Mouse (Mus musculus): ENCODE results near the gene Wfdc8.
"Not testable (repeated sequence)": the region's sequence is repeated elsewhere in the genome, so short reads cannot be mapped to it uniquely, and the experiment has no call there.

Wfdc8 gene

DNA sequence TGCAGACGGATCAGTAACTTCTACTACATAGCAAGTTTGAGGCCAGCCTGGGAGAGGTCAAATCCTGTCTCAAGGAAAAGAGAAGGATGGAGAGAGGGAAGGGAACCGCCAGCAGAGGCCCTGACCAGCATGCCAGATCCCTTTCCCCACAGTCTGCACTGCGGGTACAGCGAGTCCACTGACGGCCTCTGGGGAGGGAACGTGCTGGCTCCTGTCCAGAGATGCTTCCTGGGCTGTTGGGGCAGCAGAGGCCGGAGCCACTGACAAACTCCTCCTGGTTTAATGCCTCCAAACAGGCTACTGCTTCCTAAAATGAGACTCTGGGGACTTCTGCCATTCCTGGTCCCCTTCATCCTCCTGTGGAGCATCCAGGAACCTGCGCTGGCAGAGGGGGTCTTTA is at the start of gene Wfdc8, which contains the start of gene Wfdc6b:
Gene Wfdc8 (minus strand): TSS at position 156 of the 400 bp plus-strand sequence.
Gene Wfdc6b (plus strand): TSS at position 52 of the 400 bp plus-strand sequence.
- DNase-seq (ENCODE audit: low read depth): not testable (repeated sequence)

GRCm38 (mm10) chr2:164656483-164656882 is 43.1 kb upstream of the Wfdc8 start, which contains the start of gene Wfdc9:
Wfdc9 (minus strand) TSS chr2:164656583.
- DNase-seq (ENCODE audit: low read depth): no peak

- peak; percentile 53 for DNase-seq (ENCODE audit: low read depth)
Measured at GRCm38 (mm10) chr2:164655858-164656257, 42.4 kb upstream of the Wfdc8 start, which contains the start of gene Wfdc10. Wfdc10 (plus strand) TSS chr2:164656046.

DNA sequence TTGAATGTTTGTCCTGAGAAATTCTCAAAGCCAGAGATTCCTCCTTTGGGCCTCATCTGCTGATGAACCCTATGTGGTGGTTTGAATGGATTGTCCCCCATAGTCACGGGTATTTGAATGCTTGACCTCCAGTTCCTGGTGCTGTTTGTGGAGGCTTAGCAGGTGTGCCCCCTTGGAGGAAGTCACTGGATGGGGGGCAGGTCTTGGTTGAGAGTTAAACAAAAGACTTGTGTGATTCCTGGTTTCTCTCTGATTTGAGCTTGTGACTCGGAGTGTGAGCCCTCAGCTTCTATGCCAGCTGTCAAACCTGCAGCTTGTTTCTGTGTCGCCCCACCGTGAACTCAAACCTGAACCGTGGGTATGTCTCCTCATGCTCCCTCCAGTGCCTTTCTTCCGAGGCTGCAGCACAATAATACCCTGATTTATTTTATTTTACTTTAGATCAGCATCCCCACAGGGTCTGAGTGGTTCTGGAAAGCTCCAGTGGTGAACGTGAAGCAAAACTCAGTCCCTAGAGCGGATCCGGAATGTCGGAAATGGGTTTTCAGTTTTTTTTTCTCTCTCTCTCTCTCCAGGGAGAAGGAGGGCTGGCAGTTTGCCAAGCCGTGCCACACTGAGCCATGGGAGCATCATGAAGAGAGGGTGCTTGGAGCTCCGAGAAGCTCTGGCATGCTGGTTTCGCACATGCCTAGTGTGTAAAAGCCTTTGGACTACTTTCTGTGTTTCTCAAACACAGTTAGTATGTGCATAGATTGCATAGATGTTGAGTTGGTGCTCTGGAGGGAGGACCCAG is 28.7 kb upstream of the Wfdc8 start:
- DNase-seq (ENCODE audit: low read depth): no peak

- DNase-seq (ENCODE audit: low read depth): peak; percentile 18
Measured at GRCm38 (mm10) chr2:164641129-164641528, 27.7 kb upstream of the Wfdc8 start.

GRCm38 (mm10) chr2:164638696-164639095 is 25.3 kb upstream of the Wfdc8 start, which contains the start of gene Wfdc16:
Wfdc16 (minus strand) TSS chr2:164638796.
- no peak for DNase-seq (ENCODE audit: low read depth)

DNA sequence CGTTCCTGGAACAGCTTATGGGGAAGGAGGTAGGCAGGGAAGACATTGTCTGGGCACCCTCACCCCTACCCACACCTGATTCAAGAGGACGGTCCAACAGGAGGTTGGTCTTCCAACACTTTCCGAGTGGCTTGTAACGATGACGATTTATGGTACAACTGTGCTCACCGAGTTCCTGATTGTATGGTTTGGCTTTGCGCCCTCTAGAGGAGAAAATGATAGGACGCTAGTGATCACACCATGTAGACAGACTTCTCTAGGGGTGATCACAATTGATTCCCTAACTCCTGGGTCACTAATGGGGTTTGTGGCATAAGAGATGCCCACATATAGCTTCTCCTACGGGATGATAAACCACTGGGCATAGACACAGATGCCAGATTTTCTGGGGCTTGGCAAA is 21.8 kb upstream of the Wfdc8 start:
- no peak for DNase-seq (ENCODE audit: low read depth)

GRCm38 (mm10) chr2:164621775-164622174 is 8.3 kb upstream of the Wfdc8 start:
- DNase-seq (ENCODE audit: low read depth): no peak

- no peak for DNase-seq (ENCODE audit: low read depth)
Measured at GRCm38 (mm10) chr2:164619050-164619449, 5.6 kb upstream of the Wfdc8 start.

GRCm38 (mm10) chr2:164615386-164615785 is 2.0 kb upstream of the Wfdc8 start:
- DNase-seq (ENCODE audit: low read depth): no peak

GRCm38 (mm10) chr2:164608781-164609180 is 4.6 kb downstream of the Wfdc8 start:
- no peak for DNase-seq (ENCODE audit: low read depth)

DNA sequence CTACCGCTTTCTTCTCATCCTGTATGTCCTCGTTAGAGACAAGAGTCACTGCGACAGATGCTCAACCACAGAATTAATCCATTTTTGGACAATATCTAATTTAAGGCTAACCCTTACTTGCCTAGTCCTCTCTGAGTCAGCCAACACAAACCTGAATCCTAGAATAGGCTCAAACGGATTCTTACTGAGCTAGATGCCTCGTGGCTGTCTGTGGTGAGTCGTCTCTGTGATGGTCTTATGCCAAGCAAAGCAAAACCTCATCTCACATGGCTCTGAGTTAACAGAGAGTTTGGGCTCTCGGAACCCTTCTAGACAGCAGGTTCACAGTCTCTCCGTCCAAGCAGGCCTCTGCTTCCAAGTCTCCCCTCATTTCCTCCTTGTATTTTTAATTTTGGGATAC is 9.0 kb downstream of the Wfdc8 start:
- DNase-seq (ENCODE audit: low read depth): no peak

DNA sequence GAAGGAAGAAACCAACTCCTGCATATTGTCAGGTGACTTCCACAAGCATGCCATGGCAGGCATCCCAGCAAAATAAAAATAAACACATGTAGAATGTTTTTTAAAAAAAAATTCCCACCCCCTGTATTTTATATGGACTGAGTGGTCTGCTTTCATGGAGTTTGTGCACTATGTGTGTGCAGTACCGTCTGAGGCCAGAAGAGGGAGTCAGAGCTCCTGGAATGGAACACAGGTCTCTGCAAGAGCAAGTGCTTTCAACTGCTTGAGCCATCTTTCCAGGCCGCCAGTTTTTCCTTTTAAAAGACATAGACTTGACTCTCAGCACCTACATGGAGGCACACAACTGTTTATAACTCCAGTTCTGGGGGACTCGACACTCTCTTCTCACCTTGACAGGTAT is 9.9 kb downstream of the Wfdc8 start:
- no peak for DNase-seq (ENCODE audit: low read depth)

DNA sequence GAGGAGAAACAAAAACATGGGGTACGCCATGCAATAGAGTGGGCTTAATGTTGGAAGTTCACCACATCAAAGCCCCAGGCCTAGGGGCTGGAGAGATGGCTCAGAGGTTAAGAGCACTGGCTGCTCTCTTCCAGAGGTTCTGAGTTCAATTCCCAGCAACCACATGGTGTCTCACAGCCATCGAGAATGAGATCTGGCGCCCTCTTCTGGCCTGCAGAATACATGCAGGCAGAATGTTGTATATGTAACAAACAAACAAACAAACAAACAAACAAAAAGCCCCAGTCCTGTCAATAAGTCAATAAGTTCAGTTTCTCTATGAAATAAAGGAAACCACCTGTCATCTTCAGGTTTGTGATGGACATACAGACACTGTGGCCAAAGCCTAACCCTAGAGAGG is 13.2 kb downstream of the Wfdc8 start:
- no peak for DNase-seq (ENCODE audit: low read depth)

DNA sequence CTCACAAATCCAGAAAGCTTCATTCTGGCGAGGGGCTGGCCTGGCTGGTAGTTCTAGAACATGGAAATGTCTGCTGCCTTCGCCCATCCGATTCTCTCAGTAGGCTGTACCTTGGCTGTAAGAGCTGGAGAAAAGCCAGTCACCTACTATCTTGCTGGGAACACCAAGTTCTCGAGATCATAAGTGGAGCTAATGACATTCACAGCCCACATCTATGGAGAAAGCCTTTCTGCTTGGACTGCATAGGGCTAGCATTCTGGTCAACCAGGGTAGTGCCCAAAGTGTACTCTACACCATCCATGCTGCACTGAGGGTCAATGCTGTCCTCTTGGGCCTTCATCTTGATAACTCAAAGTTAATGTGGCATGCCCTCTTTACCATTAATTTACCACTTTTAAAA is 19.9 kb downstream of the Wfdc8 start, which contains the start of gene Eppin:
Gene Eppin (minus strand): TSS at position 101 of the 400 bp plus-strand sequence.
- DNase-seq (ENCODE audit: low read depth): no peak

DNA sequence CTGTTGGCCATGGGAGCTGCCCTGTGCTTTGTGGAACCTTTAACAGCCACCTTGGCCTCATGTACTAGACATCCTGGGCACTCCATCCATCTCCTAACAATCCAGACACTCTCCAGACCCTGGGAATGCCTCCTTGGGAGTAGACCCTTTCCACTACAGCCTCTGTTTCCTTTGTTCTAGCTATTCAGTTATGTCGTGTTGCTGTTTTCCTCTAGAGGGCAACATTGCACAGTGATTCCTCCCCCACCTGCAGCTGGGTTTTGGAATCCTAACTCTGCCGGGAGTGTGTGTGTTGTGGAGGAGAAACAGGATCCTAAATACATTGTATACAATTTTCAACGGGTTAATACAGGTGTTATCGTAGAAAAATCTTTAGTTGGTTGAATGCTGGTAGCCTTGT is 21.4 kb downstream of the Wfdc8 start:
- DNase-seq (ENCODE audit: low read depth): peak; percentile 14

DNA sequence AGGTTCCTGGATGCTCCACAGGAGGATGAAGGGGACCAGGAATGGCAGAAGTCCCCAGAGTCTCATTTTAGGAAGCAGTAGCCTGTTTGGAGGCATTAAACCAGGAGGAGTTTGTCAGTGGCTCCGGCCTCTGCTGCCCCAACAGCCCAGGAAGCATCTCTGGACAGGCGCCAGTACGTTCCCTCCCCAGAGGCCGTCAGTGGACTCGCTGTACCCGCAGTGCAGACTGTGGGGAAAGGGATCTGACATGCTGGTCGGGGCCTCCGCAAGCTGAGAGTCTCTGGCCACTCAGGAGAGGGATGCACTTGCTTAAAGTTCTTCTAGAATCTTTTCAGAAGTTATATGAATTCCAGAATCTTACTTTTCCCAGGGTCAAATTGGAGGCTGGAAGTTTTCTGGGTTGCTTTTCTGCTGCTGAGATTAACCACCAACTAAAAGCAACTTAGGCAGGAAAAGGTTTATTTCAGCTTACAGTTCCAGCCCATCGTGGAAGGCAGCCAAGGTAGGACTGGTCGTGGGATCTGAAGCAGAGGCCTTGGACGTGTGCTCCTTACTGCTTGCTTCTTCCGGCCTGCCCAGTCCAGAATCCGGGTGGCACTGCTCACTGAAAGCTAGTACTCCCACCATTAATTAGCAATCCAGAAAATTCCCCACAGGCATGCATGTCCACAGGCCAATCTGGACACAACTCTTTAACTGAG is 28.3 kb downstream of the Wfdc8 start, which contains the start of gene Wfdc6a:
Gene Wfdc6a (minus strand): TSS at position 423 of the 701 bp plus-strand sequence.
- not testable (repeated sequence) for DNase-seq (ENCODE audit: low read depth)

- not testable (repeated sequence) for DNase-seq (ENCODE audit: low read depth)
Measured at GRCm38 (mm10) chr2:164573359-164573758, 40.1 kb downstream of the Wfdc8 start, which contains the start of gene Spint3. Spint3 (minus strand) TSS chr2:164573459.

DNA sequence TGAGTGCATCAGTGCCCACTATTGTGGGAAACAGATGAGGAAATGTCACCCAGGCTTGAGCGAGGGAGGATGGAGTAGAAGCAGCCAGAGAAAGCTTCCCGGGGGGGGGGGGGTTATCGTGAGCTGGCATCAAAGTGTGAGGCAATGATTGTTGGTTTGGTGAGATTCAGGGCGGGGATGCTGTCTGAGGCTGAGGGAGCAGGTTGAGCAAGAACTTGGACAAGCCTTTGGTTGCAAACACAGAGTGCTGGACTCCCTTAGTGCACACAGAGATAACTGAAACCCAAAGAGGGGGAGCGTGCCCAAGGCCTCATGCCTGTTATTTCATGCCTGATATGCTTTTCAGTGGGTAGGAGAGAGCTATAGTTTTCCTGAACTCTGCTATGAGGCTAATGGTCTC is 46.0 kb downstream of the Wfdc8 start:
- DNase-seq (ENCODE audit: low read depth): no peak

DNA sequence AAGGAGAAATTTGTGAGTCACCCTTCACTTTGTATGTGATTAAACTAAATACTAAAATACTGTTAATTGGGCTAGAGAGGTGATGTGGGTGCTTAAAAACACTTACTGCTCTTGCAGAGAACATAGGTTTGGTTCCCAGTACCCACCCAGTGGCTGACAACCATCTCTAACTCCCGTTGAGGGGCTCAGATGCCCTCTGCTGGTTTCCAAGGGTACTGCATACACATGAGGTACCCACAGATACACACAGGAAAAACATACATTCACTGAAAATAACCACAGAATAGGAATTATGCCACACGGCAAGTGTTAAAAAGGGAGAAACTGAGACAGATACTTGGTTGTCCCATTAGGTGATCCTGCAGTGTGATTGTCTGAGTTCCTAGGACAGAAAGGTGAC is 46.4 kb downstream of the Wfdc8 start:
- no peak for DNase-seq (ENCODE audit: low read depth)

- no peak for DNase-seq (ENCODE audit: low read depth)
Measured at GRCm38 (mm10) chr2:164564346-164564745, 49.1 kb downstream of the Wfdc8 start.

DNA sequence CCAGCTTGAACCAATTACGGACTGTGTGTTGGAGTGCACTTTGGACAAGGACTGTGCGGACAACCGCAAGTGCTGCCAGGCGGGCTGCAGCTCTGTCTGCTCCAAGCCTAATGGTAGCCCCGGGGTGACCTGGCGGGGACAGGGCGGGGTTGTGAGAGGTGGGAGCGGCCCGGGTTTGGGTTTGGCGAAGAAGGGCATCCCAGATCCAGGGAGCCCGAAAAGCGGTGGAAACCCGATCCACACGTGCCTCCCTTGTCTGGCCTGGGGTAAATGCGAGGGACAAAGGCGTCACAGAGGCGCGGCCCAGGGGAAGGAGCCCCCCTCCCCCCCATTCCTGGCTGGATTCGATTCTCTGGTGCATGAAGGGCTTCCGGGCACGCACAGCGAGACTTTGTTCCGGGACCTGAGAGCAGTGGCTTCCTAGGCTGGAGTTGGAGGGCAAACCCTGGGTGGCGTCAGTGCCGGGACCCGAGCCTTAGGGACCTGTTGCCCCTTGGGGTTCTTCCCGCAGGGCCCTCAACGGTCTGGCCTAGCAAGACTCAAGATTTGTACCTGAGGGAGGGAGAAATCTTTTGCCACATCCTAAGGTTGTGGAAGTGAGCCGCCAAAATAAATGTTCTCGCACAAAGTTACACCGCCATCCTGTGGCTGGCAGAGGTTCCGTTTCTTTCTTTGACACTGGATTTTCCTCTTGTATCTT is 49.9 kb downstream of the Wfdc8 start:
- DNase-seq (ENCODE audit: low read depth): peak; percentile 23
